Mouse (Mus musculus) adrenal gland, postnatal 25 days (tissue): ENCODE results near the gene Akr1b3. TPM values are rescaled to one million over a fixed set of nuclear protein-coding genes. Genes with fewer than 3 reads are reported as not detected.

ENCODE experiments used
- total RNA-seq: library from RNA; stranded (reverse); gene quantifications from 2 replicates; pipeline ENCODE4 v1.2.3, GENCODE M21; 2021

Gene Akr1b3
- total RNA-seq, 1 experiment from 2014 or later, result 224 TPM

Other genes with a start within 250 kb of the Akr1b3 start
- gene Slc35b4, start 140.4 kb downstream of the Akr1b3 start, total RNA-seq, result 28.5 and 35.1 TPM in 2 replicates
- 186 and 230 TPM in 2 replicates for gene Akr1b8, start 36.6 kb upstream of the Akr1b3 start, total RNA-seq
- gene Akr1b10, start 66.7 kb upstream of the Akr1b3 start, total RNA-seq, result 127 and 139 TPM in 2 replicates
- gene Akr1b7, start 94.9 kb upstream of the Akr1b3 start, total RNA-seq, result 1,274 and 2,079 TPM in 2 replicates
- 21.5 and 27.4 TPM in 2 replicates for gene Bpgm, start 158.7 kb upstream of the Akr1b3 start, total RNA-seq